Mouse (Mus musculus) heart, postnatal 14 days (tissue): ENCODE data around the gene Sike1. TPM values are rescaled to one million over a fixed set of nuclear protein-coding genes. Genes with fewer than 3 reads are reported as not detected.

Experiments used
- DNase-seq, 2 experiments: peaks; one replicate each; pipeline ENCODE4 v3.0.0; 2021 to 2022
- intact Hi-C: fragments of 180-260 bp; cut with DNase I; formaldehyde crosslinking; loops from one replicate; pipeline ENCODE4 v1.15.1; 2025
- total RNA-seq, 2 experiments: library from RNA; stranded (reverse); gene quantifications; 2 replicates each; pipeline ENCODE4 v1.2.3; 2021

The Sike1 gene
- total RNA-seq, 2 experiments from 2014 or later = 87.8 to 90.9 TPM

GRCm38 (mm10) chr3:103020249-103020942, 24.9 kb downstream of the Sike1 start, which contains the start of gene Csde1:
Gene Csde1 (plus strand): TSS chr3:103020426.
- DNase-seq = peak; percentile 96 to 97
- intact Hi-C loops = loop anchor here (5.0 to 10.0 kb wide), 2 partner anchors 37 to 1764 kb away; partner anchors contain the start of genes Fam19a3, Nras, Ppm1j and Rhoc

- intact Hi-C loops = loop anchor here (5.0 to 10.0 kb wide), 2 partner anchors 36 to 1764 kb away; partner anchors contain the start of genes Fam19a3, Nras, Ppm1j and Rhoc
- peak; percentile 88 to 90 for DNase-seq
Measured at GRCm38 (mm10) chr3:103020943-103021638, 25.6 kb downstream of the Sike1 start.

GRCm38 (mm10) chr3:103026174-103026573, 30.7 kb downstream of the Sike1 start:
- DNase-seq = no peak
- intact Hi-C loops = loop anchor here (10.0 kb wide), 1 partner anchor 1759 kb away; the partner anchor contains the start of genes Fam19a3, Ppm1j and Rhoc

GRCm38 (mm10) chr3:103040285-103040684, 44.8 kb downstream of the Sike1 start:
- DNase-seq = no peak
- intact Hi-C loops = no loop called here

GRCm38 (mm10) chr3:103040861-103041379, 45.4 kb downstream of the Sike1 start:
- intact Hi-C loops = no loop called here
- DNase-seq = no peak

- no peak for DNase-seq
- intact Hi-C loops = loop anchor here (5.0 kb wide), 2 partner anchors 34 to 91 kb away; partner anchors contain the start of gene Csde1
Measured at GRCm38 (mm10) chr3:103056016-103056595, 60.6 kb downstream of the Sike1 start.

GRCm38 (mm10) chr3:103057752-103058151, 62.2 kb downstream of the Sike1 start:
- DNase-seq = no peak
- intact Hi-C loops = loop anchor here (2.0 to 5.0 kb wide), 3 partner anchors 35 to 113 kb away; partner anchors contain the start of genes Bcas2 and Csde1

Other genes starting within 250 kb of the Sike1 start
- not detected for gene Tshb, start 213.0 kb upstream of the Sike1 start, total RNA-seq
- gene Sycp1, start 59.6 kb upstream of the Sike1 start, total RNA-seq = not detected
- gene Nr1h5, start 31.6 kb upstream of the Sike1 start, total RNA-seq = under 1 TPM in 1 of 2 experiments, not detected in 1; 0.15 TPM
- gene Csde1, start 24.7 kb downstream of the Sike1 start, total RNA-seq = 100 to 1,000 TPM; 413 to 418 TPM
- 10 to 100 TPM; 67.0 to 87.2 TPM for gene Nras, start 62.6 kb downstream of the Sike1 start, total RNA-seq
- not detected for gene Ampd1, start 78.3 kb downstream of the Sike1 start, total RNA-seq
- gene Dennd2c, start 106.9 kb downstream of the Sike1 start, total RNA-seq = 1 to 10 TPM; 2.9 to 3.4 TPM
- gene Bcas2, start 175.9 kb downstream of the Sike1 start, total RNA-seq = 10 to 100 TPM; 47.7 to 48.0 TPM